Mouse (Mus musculus): ENCODE measurements around the gene Ndrg4. TPM values are rescaled to one million over a fixed set of nuclear protein-coding genes. Genes with fewer than 3 reads are reported as not detected.
"Not testable (repeated sequence)": the region's sequence is repeated elsewhere in the genome, so short reads cannot be mapped to it uniquely, and the experiment has no call there.

Ndrg4 gene
- polyA plus RNA-seq, 1 experiment from 2014 or later, result 1.6 TPM

DNA sequence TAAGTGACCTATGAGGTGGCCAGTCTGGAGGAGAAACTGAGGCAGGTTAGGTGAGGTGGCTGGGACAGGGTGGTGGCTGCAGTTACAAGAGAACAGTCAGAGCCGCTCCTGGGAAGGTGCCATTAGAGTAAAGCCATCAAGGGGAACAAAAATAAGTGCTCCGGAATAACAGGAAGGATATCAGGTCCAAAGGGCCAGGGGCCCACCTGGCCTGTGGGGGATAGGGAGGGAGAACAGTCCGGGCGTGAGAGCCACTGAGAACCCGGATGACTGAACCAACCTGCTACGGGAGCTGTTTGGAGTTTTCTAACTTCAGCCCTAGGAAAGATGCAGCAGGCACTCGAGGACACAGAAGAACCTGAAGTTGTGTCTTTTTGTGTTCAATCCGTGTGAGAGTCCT, 15.7 kb upstream of the Ndrg4 start:
- no peak overlapping the region for H3K4me3 ChIP-seq (replicated peaks)
- WGBS (ENCODE audit: insufficient replicate concordance), result 64% methylated on average over 8 of the region's 8 CpGs
- no peak overlapping the region for H3K27ac ChIP-seq
- peaks cover 4% of the 10 kb centered on the region; the same call in 1 of the 2 replicates for H3K4me1 ChIP-seq (replicated peaks)
- H3K4me2 ChIP-seq, result no peak overlapping the region
- no peak overlapping the region for H3K9ac ChIP-seq
- ATAC-seq (ENCODE audit: low read depth) (no peak), DNase-seq (no peak)
- H3K36me3 ChIP-seq, result no peaks in the 10 kb centered on the region
- no peaks in the 10 kb centered on the region for H3K9me3 ChIP-seq (replicated peaks)
- H3K27me3 ChIP-seq, result 0 out of 2 replicates have a peak, but pooled peaks cover 3% of the 10 kb centered on the region

- Histone ChIP-seq H3K27ac (no peak overlapping the region), H3K4me2 (no peak overlapping the region), H3K4me1 (replicated peaks) (peaks cover 4% of the 10 kb centered on the region; the same call in 1 of the 2 replicates), H3K27me3 (no peaks in the 10 kb centered on the region), H3K9me3 (replicated peaks) (no peaks in the 10 kb centered on the region), H3K9ac (no peak overlapping the region), H3K4me3 (replicated peaks) (no peak overlapping the region), H3K36me3 (no peaks in the 10 kb centered on the region)
- no peak for DNase-seq
- no peak for ATAC-seq (ENCODE audit: low read depth)
- WGBS (ENCODE audit: insufficient replicate concordance), result 70% methylated on average over 6 of the region's 6 CpGs
These were observed 15.2 kb upstream of the Ndrg4 start for GRCm38 (mm10) chr8:95661575-95661974.

DNA sequence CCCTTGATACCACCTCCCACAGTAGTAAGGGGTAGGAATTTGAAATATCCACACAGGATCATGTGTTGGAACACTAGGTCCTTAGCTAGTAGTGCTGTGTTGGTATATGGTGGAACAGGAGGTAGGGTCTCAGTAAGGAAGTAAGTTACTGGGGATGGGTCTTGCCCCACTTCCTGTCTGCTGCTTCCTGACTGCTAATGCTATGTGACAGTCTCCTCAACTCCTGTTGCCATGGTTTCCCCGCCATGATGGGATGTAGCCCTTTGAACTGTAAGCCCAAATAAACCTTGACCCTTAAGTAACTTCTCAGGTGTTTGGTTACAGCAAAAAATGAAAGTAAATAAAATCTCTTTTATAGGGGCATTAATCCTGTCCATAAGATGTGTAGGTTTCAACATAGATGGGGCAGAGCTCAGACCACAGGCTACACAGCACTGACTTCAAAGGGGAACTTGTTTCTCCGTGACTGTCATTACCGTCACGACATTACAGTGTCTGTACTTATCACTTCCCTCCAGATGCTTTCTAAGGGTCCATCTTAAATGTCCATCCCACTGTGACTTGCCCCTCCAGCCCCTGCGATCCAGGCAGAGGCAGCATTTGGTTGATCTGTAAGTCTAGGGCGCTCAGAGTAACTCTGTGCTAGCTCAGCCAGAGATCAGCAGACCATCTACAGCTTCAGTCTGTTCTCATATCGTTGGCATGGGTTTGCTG, 13.7 kb upstream of the Ndrg4 start:
- no peak overlapping the region for H3K4me3 ChIP-seq (replicated peaks)
- 26% methylated on average over 7 of the region's 7 CpGs for WGBS (ENCODE audit: insufficient replicate concordance)
- no peak overlapping the region for H3K27ac ChIP-seq
- H3K9me3 ChIP-seq (replicated peaks), result no peaks in the 10 kb centered on the region
- H3K4me2 ChIP-seq, result no peak overlapping the region
- no peak for DNase-seq
- H3K36me3 ChIP-seq, result no peaks in the 10 kb centered on the region
- H3K4me1 ChIP-seq (replicated peaks), result peaks cover 4% of the 10 kb centered on the region; the same call in 1 of the 2 replicates
- ATAC-seq (ENCODE audit: low read depth), result 0 out of 2 replicates have a peak, but pooled peaks have one; percentile 20
- H3K27me3 ChIP-seq, result no peaks in the 10 kb centered on the region
- no peak overlapping the region for H3K9ac ChIP-seq

- H3K4me2 ChIP-seq, result no peak overlapping the region
- WGBS (ENCODE audit: insufficient replicate concordance), result 48% methylated on average over 4 of the region's 4 CpGs
- no peak for DNase-seq
These were observed 13.2 kb upstream of the Ndrg4 start for GRCm38 (mm10) chr8:95663599-95663949.

DNA sequence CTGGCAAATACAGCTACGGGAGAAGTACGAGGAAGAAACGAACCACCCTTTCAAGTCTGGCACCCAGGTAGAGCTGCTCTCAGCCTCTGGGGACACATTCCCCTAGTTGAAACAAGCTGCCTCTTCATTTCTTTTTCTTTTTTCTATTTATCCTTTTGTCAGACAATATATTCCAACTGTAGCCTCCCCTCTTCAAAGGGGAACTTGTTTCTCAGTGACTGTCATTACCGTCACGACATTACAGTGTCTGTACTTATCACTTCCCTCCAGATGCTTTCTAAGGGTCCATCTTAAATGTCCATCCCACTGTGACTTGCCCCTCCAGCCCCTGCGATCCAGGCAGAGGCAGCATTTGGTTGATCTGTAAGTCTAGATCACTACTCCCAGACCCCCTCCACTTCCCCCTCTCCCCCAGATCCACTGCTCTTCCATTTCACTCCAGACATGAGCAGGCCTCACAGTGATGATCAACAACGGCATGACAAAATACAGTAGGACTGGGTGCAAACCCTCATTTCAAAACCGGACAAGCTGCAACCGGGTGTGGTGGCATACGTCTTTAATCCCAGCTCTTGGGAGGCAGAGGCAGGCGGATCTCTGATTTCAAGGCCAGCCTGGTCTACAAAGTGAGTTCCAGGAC, 10.8 kb upstream of the Ndrg4 start:
- H3K4me3 ChIP-seq (replicated peaks); H3K9ac ChIP-seq; DNase-seq; ATAC-seq (ENCODE audit: low read depth); H3K4me2 ChIP-seq; H3K36me3 ChIP-seq; H3K27ac ChIP-seq; H3K27me3 ChIP-seq; H3K4me1 ChIP-seq (replicated peaks); H3K9me3 ChIP-seq (replicated peaks): not testable (repeated sequence)
- 55% methylated on average over 11 of the region's 11 CpGs for WGBS (ENCODE audit: insufficient replicate concordance)

More at GRCm38 (mm10) chr8:95663599-95663949, 13.2 kb upstream of the Ndrg4 start:
- H3K36me3 ChIP-seq, result no peaks in the 10 kb centered on the region
- no peak overlapping the region for H3K27ac ChIP-seq
- H3K4me1 ChIP-seq (replicated peaks), result peaks cover 4% of the 10 kb centered on the region; the same call in 1 of the 2 replicates
- H3K9ac ChIP-seq, result no peak overlapping the region
- H3K27me3 ChIP-seq, result no peaks in the 10 kb centered on the region
- H3K9me3 ChIP-seq (replicated peaks), result no peaks in the 10 kb centered on the region
- no peak overlapping the region for H3K4me3 ChIP-seq (replicated peaks)
- no peak for ATAC-seq (ENCODE audit: low read depth)

GRCm38 (mm10) chr8:95668163-95668958, 8.4 kb upstream of the Ndrg4 start:
- H3K4me3 ChIP-seq (replicated peaks), result no peak overlapping the region
- no peak overlapping the region for H3K27ac ChIP-seq
- no peak for DNase-seq
- WGBS (ENCODE audit: insufficient replicate concordance), result 41% methylated on average over 8 of the region's 8 CpGs
- H3K9me3 ChIP-seq (replicated peaks), result no peaks in the 10 kb centered on the region
- H3K27me3 ChIP-seq, result peaks cover 13% of the 10 kb centered on the region
- H3K36me3 ChIP-seq, result no peaks in the 10 kb centered on the region
- no peak overlapping the region for H3K4me2 ChIP-seq
- no peak for ATAC-seq (ENCODE audit: low read depth)
- no peak overlapping the region for H3K9ac ChIP-seq
- H3K4me1 ChIP-seq (replicated peaks), result 0 out of 2 replicates have a peak, but pooled peaks cover 4% of the 10 kb centered on the region

GRCm38 (mm10) chr8:95669967-95670366, 6.8 kb upstream of the Ndrg4 start:
- Histone ChIP-seq H3K4me1 (replicated peaks) (no peaks in the 10 kb centered on the region), H3K9me3 (replicated peaks) (no peaks in the 10 kb centered on the region), H3K27me3 (peaks cover 29% of the 10 kb centered on the region), H3K9ac (no peak overlapping the region), H3K36me3 (no peaks in the 10 kb centered on the region), H3K4me3 (replicated peaks) (no peak overlapping the region), H3K4me2 (no peak overlapping the region), H3K27ac (no peak overlapping the region)
- ATAC-seq (ENCODE audit: low read depth) (no peak), DNase-seq (no peak)
- WGBS (ENCODE audit: insufficient replicate concordance), result 62% methylated on average over 2 of the region's 2 CpGs

DNA sequence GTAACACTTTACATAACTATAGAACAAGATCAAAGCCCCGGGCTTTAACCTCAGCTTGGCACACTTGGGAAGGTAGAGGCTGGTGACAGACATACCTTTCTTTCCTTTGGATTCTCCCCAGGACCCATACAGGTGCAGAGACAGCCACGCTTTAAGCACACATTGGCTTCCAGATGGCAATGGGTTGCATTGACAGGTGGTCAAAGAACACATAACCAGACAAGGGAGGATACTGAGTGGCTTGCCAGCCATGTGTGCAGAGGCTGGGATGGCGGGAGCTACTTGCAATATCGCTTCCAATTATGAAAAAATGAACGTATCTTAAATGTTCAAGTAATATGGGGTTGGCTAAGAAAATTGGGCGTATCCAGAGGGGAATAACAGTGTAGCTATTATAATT, 4.9 kb upstream of the Ndrg4 start:
- Histone ChIP-seq H3K9ac (no peak overlapping the region), H3K4me3 (replicated peaks) (no peak overlapping the region), H3K9me3 (replicated peaks) (no peaks in the 10 kb centered on the region), H3K4me2 (no peak overlapping the region), H3K27me3 (peaks cover 48% of the 10 kb centered on the region), H3K36me3 (no peaks in the 10 kb centered on the region), H3K27ac (no peak overlapping the region), H3K4me1 (replicated peaks) (no peaks in the 10 kb centered on the region)
- ATAC-seq (ENCODE audit: low read depth) (no peak), DNase-seq (no peak)
- 67% methylated on average over 6 of the region's 6 CpGs for WGBS (ENCODE audit: insufficient replicate concordance)

DNA sequence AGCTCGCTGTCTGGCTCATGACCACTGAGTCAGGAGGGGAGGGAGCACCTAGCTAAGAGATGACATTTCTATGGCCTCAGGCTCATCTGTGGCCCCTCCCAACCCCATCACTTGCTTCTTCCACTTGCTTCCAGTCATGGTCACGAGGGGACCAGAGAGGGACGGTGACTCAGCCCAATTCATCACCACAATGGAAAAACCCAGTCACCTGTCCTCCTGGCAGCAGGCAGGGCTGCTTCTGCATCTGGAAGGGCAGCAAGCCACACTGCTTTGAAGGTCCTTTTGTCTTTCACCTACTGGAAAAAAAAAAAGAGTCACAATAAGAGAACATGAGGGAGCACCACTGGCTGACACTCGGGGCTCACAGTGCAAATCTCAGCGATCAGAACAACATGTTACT, 4.0 kb upstream of the Ndrg4 start:
- Histone ChIP-seq H3K4me3 (replicated peaks) (no peak overlapping the region), H3K4me2 (no peak overlapping the region), H3K27me3 (peaks cover 57% of the 10 kb centered on the region), H3K9me3 (replicated peaks) (no peaks in the 10 kb centered on the region), H3K27ac (no peak overlapping the region), H3K36me3 (no peaks in the 10 kb centered on the region), H3K9ac (no peak overlapping the region), H3K4me1 (replicated peaks) (peaks cover 5% of the 10 kb centered on the region; the same call in 1 of the 2 replicates)
- 53% methylated on average over 5 of the region's 5 CpGs for WGBS (ENCODE audit: insufficient replicate concordance)
- ATAC-seq (ENCODE audit: low read depth) (no peak), DNase-seq (no peak)

DNA sequence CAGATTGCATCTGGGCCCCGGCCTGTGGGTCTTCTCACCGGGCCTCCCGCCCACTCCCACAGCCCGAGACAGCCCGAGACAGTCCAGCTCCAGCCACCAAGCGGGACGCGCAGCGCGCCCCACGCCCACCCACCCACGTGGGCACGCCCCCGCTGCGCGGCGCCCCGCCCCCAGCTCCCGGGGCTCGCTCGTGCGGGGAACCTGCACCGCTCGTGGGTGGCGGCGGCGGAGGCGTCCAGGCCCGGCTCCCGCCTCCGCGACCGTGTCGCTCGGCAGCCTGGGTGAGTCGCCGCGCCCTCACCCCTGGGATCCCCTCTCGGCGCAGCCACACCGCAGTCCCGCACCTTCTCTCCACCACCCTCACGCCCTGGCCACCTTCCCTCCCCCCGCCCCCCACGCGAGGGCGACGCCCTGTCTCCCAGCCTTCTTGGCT, 827 bp downstream of the Ndrg4 start:
- 2% methylated on average over 48 of the region's 48 CpGs for WGBS (ENCODE audit: insufficient replicate concordance)
- H3K4me1 ChIP-seq (replicated peaks), result peaks cover 11% of the 10 kb centered on the region; the same call in 1 of the 2 replicates
- H3K27me3 ChIP-seq, result peaks cover 93% of the 10 kb centered on the region
- H3K4me2 ChIP-seq, result peak overlapping the region; percentile 66
- H3K36me3 ChIP-seq, result no peaks in the 10 kb centered on the region
- H3K9me3 ChIP-seq (replicated peaks), result no peaks in the 10 kb centered on the region
- no peak overlapping the region for H3K27ac ChIP-seq
- DNase-seq (no peak), ATAC-seq (ENCODE audit: low read depth) (peak; percentile 20; the same call in 1 of the 2 replicates)
- no peak overlapping the region for H3K9ac ChIP-seq
- H3K4me3 ChIP-seq (replicated peaks), result peak overlapping the region; percentile 49

GRCm38 (mm10) chr8:95678024-95678611, 1.3 kb downstream of the Ndrg4 start:
- H3K9ac ChIP-seq, result no peak overlapping the region; the same call in 1 of the 2 replicates
- H3K27me3 ChIP-seq, result peaks cover 89% of the 10 kb centered on the region
- peak overlapping the region; percentile 66 for H3K4me2 ChIP-seq
- H3K4me3 ChIP-seq (replicated peaks), result peak overlapping the region; percentile 49
- H3K9me3 ChIP-seq (replicated peaks), result no peaks in the 10 kb centered on the region
- no peak for DNase-seq
- H3K27ac ChIP-seq, result no peak overlapping the region
- H3K4me1 ChIP-seq (replicated peaks), result peaks cover 11% of the 10 kb centered on the region; the same call in 1 of the 2 replicates
- H3K36me3 ChIP-seq, result no peaks in the 10 kb centered on the region
- 2% methylated on average over 69 of the region's 70 CpGs for WGBS (ENCODE audit: insufficient replicate concordance)
- ATAC-seq (ENCODE audit: low read depth), result no peak
